Mouse (Mus musculus): ENCODE results near the gene Lrrc8a. TPM values are rescaled to one million over a fixed set of nuclear protein-coding genes. Genes with fewer than 3 reads are reported as not detected.
A peak's percentile ranks its signal among the peaks of the same experiment; 100 is the strongest.

Gene Lrrc8a
- polyA plus RNA-seq, 1 experiment from 2014 or later, result 43.9 TPM

DNA sequence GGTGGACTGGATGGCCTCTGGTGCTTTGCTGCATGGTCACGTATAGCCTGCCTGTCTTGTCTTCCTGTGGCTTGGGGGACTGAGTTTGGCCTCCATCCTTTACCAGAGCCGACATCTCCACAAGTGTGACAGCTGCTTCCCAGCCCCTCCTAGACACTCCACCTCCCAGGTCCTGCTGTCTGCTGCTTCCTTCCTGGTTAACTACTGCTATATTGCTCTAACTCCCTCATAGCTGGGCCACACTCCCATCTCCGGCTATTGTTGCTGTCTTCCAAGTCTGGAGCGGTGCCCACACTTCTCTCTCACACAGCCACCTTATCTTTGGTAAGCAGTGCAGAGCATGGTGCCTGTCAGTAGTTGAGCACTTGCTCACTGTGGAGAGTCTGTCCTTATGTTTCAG, 2.3 kb downstream of the Lrrc8a start:
- Histone ChIP-seq H3K4me2 (peak overlapping the region; percentile 88; the same call in 1 of the 2 replicates), H3K27me3 (ENCODE audit: insufficient read depth, low read length) (no peaks in the 10 kb centered on the region), H3K9ac (peak overlapping the region; percentile 72; the same call in 1 of the 2 replicates), H3K36me3 (ENCODE audit: insufficient read depth) (peaks cover 44% of the 10 kb centered on the region), H3K27ac (ENCODE audit: low read depth) (no peak overlapping the region; the same call in 1 of the 2 replicates), H3K4me3 (ENCODE audit: low read depth, low read length) (no peak overlapping the region; the same call in 1 of the 2 replicates), H3K9me3 (ENCODE audit: low read depth, low read length) (no peaks in the 10 kb centered on the region), H3K4me1 (ENCODE audit: insufficient read depth) (peaks cover 14% of the 10 kb centered on the region)
- DNase-seq, result peak; percentile 56
- no peak for ATAC-seq (ENCODE audit: insufficient read depth)
- WGBS, result 64% methylated on average over 4 of the region's 4 CpGs
- TF ChIP-seq CTCF (IDR thresholded peaks at IDR 0.05; ENCODE audit: low read depth), result no peak

DNA sequence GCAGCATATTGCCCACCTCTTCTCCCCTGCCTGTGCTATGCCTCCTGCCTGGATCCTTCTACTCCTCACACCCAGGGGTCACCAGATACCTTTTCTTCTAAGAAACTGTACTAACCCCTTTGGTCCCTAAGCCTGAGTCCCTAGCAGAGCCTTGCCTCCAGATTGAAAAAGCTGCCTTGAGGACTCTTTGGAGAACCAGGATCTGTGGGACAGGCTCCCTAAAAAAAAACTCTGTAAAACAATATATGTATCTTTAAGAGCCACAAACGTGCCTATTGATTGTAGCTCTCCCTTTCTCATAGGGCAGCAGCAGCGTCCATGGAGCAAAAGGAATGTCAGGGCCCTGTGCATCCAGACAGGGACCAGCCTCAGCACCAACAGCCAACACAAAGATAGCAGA, 2.8 kb downstream of the Lrrc8a start, which contains the start of gene Gm28035:
Gene Gm28035, plus strand, starts transcription at position 301 of the 400 bp plus-strand sequence.
- Histone ChIP-seq H3K4me2 (peak within 1 kb of the TSS; percentile 88), H3K9me3 (ENCODE audit: low read depth, low read length) (no peaks in the 10 kb centered on the region), H3K27ac (ENCODE audit: low read depth) (peak within 1 kb of the TSS; percentile 32; the same call in 1 of the 2 replicates), H3K27me3 (ENCODE audit: insufficient read depth, low read length) (no peaks in the 10 kb centered on the region), H3K9ac (peak within 1 kb of the TSS; percentile 72; the same call in 1 of the 2 replicates), H3K36me3 (ENCODE audit: insufficient read depth) (peaks cover 46% of the 10 kb centered on the region), H3K4me1 (ENCODE audit: insufficient read depth) (peaks cover 14% of the 10 kb centered on the region), H3K4me3 (ENCODE audit: low read depth, low read length) (peak within 1 kb of the TSS; percentile 90; the same call in 1 of the 2 replicates)
- ATAC-seq (ENCODE audit: insufficient read depth) (no peak), DNase-seq (no peak)
- no peak for TF ChIP-seq CTCF (IDR thresholded peaks at IDR 0.05; ENCODE audit: low read depth)
- 77% methylated on average over 2 of the region's 2 CpGs for WGBS

DNA sequence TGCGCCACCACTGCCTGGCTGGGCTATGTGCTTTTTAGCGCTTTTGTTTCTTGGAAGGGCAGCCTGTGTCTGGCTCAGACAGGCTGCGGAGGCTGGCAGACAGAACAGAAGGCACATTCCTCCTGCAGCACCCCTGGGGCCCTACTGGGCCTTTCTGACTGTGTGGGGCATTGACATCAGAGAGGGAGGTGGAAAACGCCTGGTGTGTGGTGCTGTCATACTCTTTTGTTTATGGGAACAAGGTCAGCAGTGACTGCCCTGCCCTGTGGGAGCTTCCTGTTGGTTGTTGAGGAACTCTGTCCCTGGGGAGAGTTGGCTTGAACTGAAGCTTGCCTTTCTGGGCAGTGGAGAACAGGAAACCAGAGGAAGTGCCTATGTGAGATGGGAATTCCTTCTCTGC, 5.0 kb downstream of the Lrrc8a start:
- peak; percentile 70 for DNase-seq
- Histone ChIP-seq H3K27me3 (ENCODE audit: insufficient read depth, low read length) (no peaks in the 10 kb centered on the region), H3K9me3 (ENCODE audit: low read depth, low read length) (no peaks in the 10 kb centered on the region), H3K4me2 (no peak overlapping the region), H3K4me3 (ENCODE audit: low read depth, low read length) (no peak overlapping the region), H3K4me1 (ENCODE audit: insufficient read depth) (peaks cover 11% of the 10 kb centered on the region), H3K36me3 (ENCODE audit: insufficient read depth) (peaks cover 59% of the 10 kb centered on the region), H3K27ac (ENCODE audit: low read depth) (0 out of 2 replicates have a peak overlapping the region, but pooled peaks have one; percentile 15), H3K9ac (no peak overlapping the region)
- TF ChIP-seq CTCF (IDR thresholded peaks at IDR 0.05; ENCODE audit: low read depth), result no peak
- WGBS, result 46% methylated on average over 4 of the region's 4 CpGs
- ATAC-seq (ENCODE audit: insufficient read depth), result peak; percentile 18; the same call in 1 of the 2 replicates

DNA sequence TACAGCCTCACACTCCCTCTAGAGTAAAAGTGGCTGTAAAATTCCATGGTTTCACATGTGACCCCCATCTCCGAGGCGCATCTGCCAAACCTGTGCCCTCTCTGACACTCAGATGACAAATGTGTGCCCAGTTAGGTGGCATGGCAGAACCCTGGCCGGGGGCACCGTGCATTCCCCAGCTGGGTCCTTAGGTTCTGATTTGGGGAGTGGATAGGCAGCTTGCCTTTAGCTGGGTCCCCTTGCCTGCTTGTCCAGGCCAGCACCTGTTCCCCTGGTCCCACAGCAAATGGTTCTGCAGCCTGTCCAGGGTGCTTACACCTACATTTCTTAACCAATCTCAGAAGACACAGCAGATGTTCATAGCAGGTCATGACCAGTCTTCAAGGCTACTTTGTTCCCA, 5.9 kb downstream of the Lrrc8a start:
- H3K9me3 ChIP-seq (ENCODE audit: low read depth, low read length), result no peaks in the 10 kb centered on the region
- 87% methylated on average over 4 of the region's 4 CpGs for WGBS
- peaks cover 67% of the 10 kb centered on the region for H3K36me3 ChIP-seq (ENCODE audit: insufficient read depth)
- DNase-seq, result no peak
- no peak for ATAC-seq (ENCODE audit: insufficient read depth)
- no peaks in the 10 kb centered on the region for H3K27me3 ChIP-seq (ENCODE audit: insufficient read depth, low read length)
- TF ChIP-seq CTCF (IDR thresholded peaks at IDR 0.05; ENCODE audit: low read depth), result no peak
- no peak overlapping the region for H3K9ac ChIP-seq
- H3K4me2 ChIP-seq, result no peak overlapping the region
- H3K27ac ChIP-seq (ENCODE audit: low read depth), result no peak overlapping the region; the same call in 1 of the 2 replicates
- H3K4me3 ChIP-seq (ENCODE audit: low read depth, low read length), result no peak overlapping the region
- peaks cover 11% of the 10 kb centered on the region for H3K4me1 ChIP-seq (ENCODE audit: insufficient read depth)

DNA sequence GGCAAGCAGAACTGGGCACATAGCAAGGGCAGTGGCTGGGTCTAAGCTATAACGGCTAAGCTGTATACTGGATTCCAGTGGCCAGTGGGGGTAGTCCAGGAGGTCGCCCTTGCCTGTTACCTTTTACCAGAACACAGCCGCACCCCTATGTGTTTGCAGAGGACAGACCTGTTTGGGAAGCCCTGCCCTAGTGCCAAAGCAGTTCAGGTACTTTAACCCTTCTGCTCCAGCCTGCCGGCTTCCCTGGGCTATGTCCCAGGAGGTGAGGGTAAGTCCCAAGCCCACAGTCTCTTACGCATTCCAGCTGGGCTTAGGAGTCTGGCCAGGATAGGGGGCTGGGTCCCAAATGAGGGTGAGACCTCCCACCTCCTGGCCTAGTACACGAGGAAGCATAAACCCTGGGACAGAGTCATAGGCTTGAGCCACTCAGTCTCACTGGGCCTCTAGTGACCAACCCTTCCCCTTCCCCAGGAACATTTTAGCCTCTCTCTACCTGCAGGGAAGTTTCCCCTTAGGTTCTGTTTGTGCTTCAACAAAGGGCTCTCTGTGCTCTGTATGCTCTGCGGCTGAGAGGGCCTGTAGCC, 7.2 kb downstream of the Lrrc8a start:
- Histone ChIP-seq H3K27me3 (ENCODE audit: insufficient read depth, low read length) (no peaks in the 10 kb centered on the region), H3K9ac (no peak overlapping the region), H3K27ac (ENCODE audit: low read depth) (peak overlapping the region; percentile 60), H3K4me1 (ENCODE audit: insufficient read depth) (no peaks in the 10 kb centered on the region; the same call in 1 of the 2 replicates), H3K4me2 (no peak overlapping the region), H3K36me3 (ENCODE audit: insufficient read depth) (peaks cover 79% of the 10 kb centered on the region), H3K9me3 (ENCODE audit: low read depth, low read length) (no peaks in the 10 kb centered on the region), H3K4me3 (ENCODE audit: low read depth, low read length) (no peak overlapping the region)
- ATAC-seq (ENCODE audit: insufficient read depth), result no peak
- DNase-seq, result no peak
- WGBS, result 56% methylated on average over 7 of the region's 7 CpGs
- TF ChIP-seq CTCF (IDR thresholded peaks at IDR 0.05; ENCODE audit: low read depth), result no peak

DNA sequence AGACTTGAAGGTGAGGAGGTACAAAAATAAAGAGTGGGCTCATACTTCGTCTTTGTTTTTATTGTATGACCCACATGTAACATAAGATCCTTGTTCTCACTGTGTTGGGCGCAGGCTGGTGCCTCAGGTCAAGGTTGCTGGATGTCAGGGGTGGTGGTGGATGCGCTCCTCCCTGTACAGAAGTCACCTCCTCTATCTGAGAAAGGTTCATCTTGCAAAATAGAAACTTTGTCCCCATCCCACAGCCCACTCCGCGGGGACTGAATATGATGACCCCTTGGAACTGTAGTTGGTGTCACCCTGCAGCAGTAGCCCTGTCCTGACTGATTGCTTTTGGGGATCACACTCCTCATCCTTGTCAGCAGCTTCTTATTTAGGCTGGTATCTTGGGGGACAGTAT, 9.5 kb downstream of the Lrrc8a start:
- Histone ChIP-seq H3K36me3 (ENCODE audit: insufficient read depth) (peaks cover 78% of the 10 kb centered on the region), H3K9ac (no peak overlapping the region), H3K9me3 (ENCODE audit: low read depth, low read length) (no peaks in the 10 kb centered on the region), H3K27me3 (ENCODE audit: insufficient read depth, low read length) (no peaks in the 10 kb centered on the region), H3K27ac (ENCODE audit: low read depth) (no peak overlapping the region), H3K4me2 (no peak overlapping the region), H3K4me3 (ENCODE audit: low read depth, low read length) (no peak overlapping the region), H3K4me1 (ENCODE audit: insufficient read depth) (no peaks in the 10 kb centered on the region)
- 87% methylated on average over 5 of the region's 5 CpGs for WGBS
- no peak for TF ChIP-seq CTCF (IDR thresholded peaks at IDR 0.05; ENCODE audit: low read depth)
- no peak for DNase-seq
- ATAC-seq (ENCODE audit: insufficient read depth), result no peak

DNA sequence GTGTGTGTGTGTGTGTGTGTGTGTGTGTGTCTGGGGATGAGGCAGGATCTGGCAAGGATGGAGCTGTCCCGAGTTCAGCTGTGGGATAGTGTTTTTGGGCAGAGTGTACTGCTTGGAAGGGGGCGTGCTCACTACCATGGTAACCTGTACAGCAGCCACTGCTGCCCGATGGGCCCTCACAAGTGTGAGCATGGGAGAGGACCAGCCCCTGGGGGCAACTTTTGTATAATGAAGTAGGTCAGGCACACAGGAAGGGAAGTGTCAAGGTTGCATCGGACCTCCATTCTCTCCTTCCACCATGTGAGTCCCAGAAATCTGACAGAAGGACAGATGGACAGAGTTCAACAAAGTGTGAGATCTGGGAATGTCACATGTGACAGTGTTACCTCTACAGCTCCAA, 10.2 kb downstream of the Lrrc8a start:
- H3K9me3 ChIP-seq (ENCODE audit: low read depth, low read length), result no peaks in the 10 kb centered on the region
- no peak overlapping the region for H3K4me3 ChIP-seq (ENCODE audit: low read depth, low read length)
- H3K4me2 ChIP-seq, result no peak overlapping the region
- no peak for ATAC-seq (ENCODE audit: insufficient read depth)
- no peaks in the 10 kb centered on the region for H3K27me3 ChIP-seq (ENCODE audit: insufficient read depth, low read length)
- TF ChIP-seq CTCF (IDR thresholded peaks at IDR 0.05; ENCODE audit: low read depth), result no peak
- WGBS, result 62% methylated on average over 4 of the region's 4 CpGs
- no peak for DNase-seq
- H3K36me3 ChIP-seq (ENCODE audit: insufficient read depth), result peaks cover 77% of the 10 kb centered on the region
- no peaks in the 10 kb centered on the region for H3K4me1 ChIP-seq (ENCODE audit: insufficient read depth)
- H3K9ac ChIP-seq, result no peak overlapping the region
- H3K27ac ChIP-seq (ENCODE audit: low read depth), result no peak overlapping the region

Measured in lung, embryonic 14.5 days (tissue).